Mouse (Mus musculus) embryonic facial prominence, embryonic 12.5 days (tissue): ENCODE measurements at regions not wholly inside any gene's neighbourhood (a gene's known extent, or its start where the extent isn't known, plus 50 kb on each side); places are given as distances from the start of the nearest gene placed in this dataset.
A peak's percentile ranks its signal among the peaks of the same experiment; 100 is the strongest.

Experiments used
- ATAC-seq: fragments of 200-750 bp; cut with Nextera tagmentation; 2 replicates; pipeline ENCODE4 v1.8.0; 2017; ENCODE audit not compliant: insufficient number of reproducible peaks, insufficient read depth, low FRiP score, low TSS enrichment
- H3K27ac ChIP-seq: fragments of 300-500 bp; sonication (generic); 2 replicates; pipeline ENCODE4 v1.5.1; 2016; ENCODE audit warnings: mild to moderate bottlenecking
- H3K27me3 ChIP-seq: fragments of 300-500 bp; sonication (generic); 2 replicates; pipeline ENCODE4 v1.6.1; 2016; ENCODE audit warnings: mild to moderate bottlenecking, moderate library complexity
- H3K36me3 ChIP-seq: fragments of 300-500 bp; sonication (generic); 2 replicates; pipeline ENCODE4 v1.6.1; 2016; ENCODE audit warnings: mild to moderate bottlenecking
- H3K4me1 ChIP-seq: fragments of 300-500 bp; sonication (generic); 2 replicates; pipeline ENCODE4 v1.6.1; 2016
- H3K4me2 ChIP-seq: fragments of 300-500 bp; sonication (generic); replicated peaks from 2 replicates; pipeline ENCODE4 v1.6.1; 2016; ENCODE audit warnings: mild to moderate bottlenecking, moderate library complexity
- H3K4me3 ChIP-seq: fragments of 300-500 bp; sonication (generic); 2 replicates; pipeline ENCODE4 v1.5.1; 2016; ENCODE audit warnings: mild to moderate bottlenecking
- H3K9ac ChIP-seq: fragments of 300-500 bp; sonication (generic); 2 replicates; pipeline ENCODE4 v1.6.1; 2016; ENCODE audit warnings: mild to moderate bottlenecking, moderate library complexity
- H3K9me3 ChIP-seq: fragments of 300-500 bp; sonication (generic); 2 replicates; pipeline ENCODE4 v1.6.1; 2016; ENCODE audit warnings: mild to moderate bottlenecking, moderate library complexity
- WGBS: fragments of 180-500 bp; shearing (Covaris S2); methylation state at CpG from one replicate; pipeline ENCODE4 v1.1.7; 2016; 5-methylcytosine and 5-hydroxymethylcytosine counted together

GRCm38 (mm10) chr9:115602772-115603171 lies 292.6 kb upstream of the Stt3b start:
- ATAC-seq = no peak
- H3K27me3 ChIP-seq = no peaks in the 10 kb centered on the region
- WGBS = 96% methylated on average over 7 of the region's 7 CpGs
- no peaks in the 10 kb centered on the region for H3K36me3 ChIP-seq
- H3K9me3 ChIP-seq = no peaks in the 10 kb centered on the region
- no peak overlapping the region for H3K4me3 ChIP-seq
- H3K4me1 ChIP-seq = no peaks in the 10 kb centered on the region
- H3K27ac ChIP-seq = no peak overlapping the region
- no peak overlapping the region for H3K4me2 ChIP-seq
- no peak overlapping the region for H3K9ac ChIP-seq

GRCm38 (mm10) chr9:115604450-115604849 lies 294.2 kb upstream of the Stt3b start:
- no peak overlapping the region for H3K4me3 ChIP-seq
- ATAC-seq = 0 out of 2 replicates have a peak, but pooled peaks have one; percentile 47
- no peak overlapping the region for H3K4me2 ChIP-seq
- no peak overlapping the region for H3K27ac ChIP-seq
- no peaks in the 10 kb centered on the region for H3K36me3 ChIP-seq
- no peak overlapping the region for H3K9ac ChIP-seq
- no peaks in the 10 kb centered on the region for H3K4me1 ChIP-seq
- H3K9me3 ChIP-seq = no peaks in the 10 kb centered on the region
- no peaks in the 10 kb centered on the region for H3K27me3 ChIP-seq
- WGBS = 71% methylated on average over 3 of the region's 3 CpGs

GRCm38 (mm10) chr9:115604968-115605682 lies 294.9 kb upstream of the Stt3b start:
- ATAC-seq = 0 out of 2 replicates have a peak, but pooled peaks have one; percentile 10
- Histone ChIP-seq H3K27ac (no peak overlapping the region), H3K9ac (no peak overlapping the region), H3K9me3 (no peaks in the 10 kb centered on the region), H3K4me2 (no peak overlapping the region), H3K27me3 (no peaks in the 10 kb centered on the region), H3K4me1 (no peaks in the 10 kb centered on the region), H3K36me3 (no peaks in the 10 kb centered on the region), H3K4me3 (no peak overlapping the region)
- 85% methylated on average over 14 of the region's 14 CpGs for WGBS

GRCm38 (mm10) chr9:115607961-115608360 lies 297.7 kb upstream of the Stt3b start:
- 72% methylated on average over 2 of the region's 2 CpGs for WGBS
- Histone ChIP-seq H3K4me2 (no peak overlapping the region), H3K9me3 (no peaks in the 10 kb centered on the region), H3K9ac (no peak overlapping the region), H3K4me1 (no peaks in the 10 kb centered on the region), H3K27ac (no peak overlapping the region), H3K36me3 (no peaks in the 10 kb centered on the region), H3K27me3 (no peaks in the 10 kb centered on the region), H3K4me3 (no peak overlapping the region)
- ATAC-seq = no peak

GRCm38 (mm10) chr9:115608377-115608776 lies 298.2 kb upstream of the Stt3b start:
- H3K4me1 ChIP-seq = no peaks in the 10 kb centered on the region
- H3K4me3 ChIP-seq = no peak overlapping the region
- H3K9ac ChIP-seq = no peak overlapping the region
- no peak overlapping the region for H3K27ac ChIP-seq
- no peaks in the 10 kb centered on the region for H3K27me3 ChIP-seq
- no peak for ATAC-seq
- no peaks in the 10 kb centered on the region for H3K9me3 ChIP-seq
- no peak overlapping the region for H3K4me2 ChIP-seq
- H3K36me3 ChIP-seq = no peaks in the 10 kb centered on the region
- WGBS = 88% methylated on average over 5 of the region's 5 CpGs

- no peak overlapping the region for H3K27ac ChIP-seq
- ATAC-seq = no peak
- 76% methylated on average over 5 of the region's 5 CpGs for whole genome bisulfite sequencing
Measured at GRCm38 (mm10) chr9:115609904-115610303, 299.4 kb upstream of the Gadl1 start.

GRCm38 (mm10) chr9:115611713-115612112 lies 297.5 kb upstream of the Gadl1 start:
- H3K4me3 ChIP-seq = no peak overlapping the region
- no peak overlapping the region for H3K9ac ChIP-seq
- no peaks in the 10 kb centered on the region for H3K27me3 ChIP-seq
- no peak for ATAC-seq
- no peaks in the 10 kb centered on the region for H3K4me1 ChIP-seq
- no peak overlapping the region for H3K27ac ChIP-seq
- WGBS = 87% methylated on average over 5 of the region's 5 CpGs
- no peaks in the 10 kb centered on the region for H3K9me3 ChIP-seq
- H3K4me2 ChIP-seq = no peak overlapping the region
- H3K36me3 ChIP-seq = no peaks in the 10 kb centered on the region

More at GRCm38 (mm10) chr9:115609904-115610303, 299.4 kb upstream of the Gadl1 start:
- H3K4me2 ChIP-seq = no peak overlapping the region
- H3K4me3 ChIP-seq = no peak overlapping the region
- no peaks in the 10 kb centered on the region for H3K36me3 ChIP-seq
- H3K4me1 ChIP-seq = no peaks in the 10 kb centered on the region
- H3K27me3 ChIP-seq = no peaks in the 10 kb centered on the region
- no peaks in the 10 kb centered on the region for H3K9me3 ChIP-seq
- H3K9ac ChIP-seq = no peak overlapping the region

GRCm38 (mm10) chr9:115612908-115613307 lies 296.3 kb upstream of the Gadl1 start:
- Histone ChIP-seq H3K4me1 (no peaks in the 10 kb centered on the region), H3K9me3 (no peaks in the 10 kb centered on the region), H3K9ac (no peak overlapping the region), H3K4me2 (no peak overlapping the region), H3K4me3 (no peak overlapping the region), H3K36me3 (no peaks in the 10 kb centered on the region), H3K27me3 (no peaks in the 10 kb centered on the region), H3K27ac (no peak overlapping the region)
- 83% methylated on average over 6 of the region's 6 CpGs for WGBS
- ATAC-seq = no peak

- Histone ChIP-seq H3K9ac (no peak overlapping the region), H3K4me1 (no peaks in the 10 kb centered on the region), H3K4me2 (no peak overlapping the region), H3K4me3 (no peak overlapping the region), H3K27ac (no peak overlapping the region), H3K36me3 (no peaks in the 10 kb centered on the region), H3K27me3 (no peaks in the 10 kb centered on the region), H3K9me3 (no peaks in the 10 kb centered on the region)
- 79% methylated on average over 2 of the region's 2 CpGs for WGBS
- no peak for ATAC-seq
Measured at GRCm38 (mm10) chr9:115614007-115614406, 295.2 kb upstream of the Gadl1 start.

GRCm38 (mm10) chr9:115617909-115618308 lies 291.3 kb upstream of the Gadl1 start:
- WGBS = 84% methylated on average over 6 of the region's 6 CpGs
- H3K27ac ChIP-seq = no peak overlapping the region
- H3K4me3 ChIP-seq = no peak overlapping the region
- H3K4me2 ChIP-seq = no peak overlapping the region
- no peaks in the 10 kb centered on the region for H3K36me3 ChIP-seq
- ATAC-seq = no peak
- H3K4me1 ChIP-seq = no peaks in the 10 kb centered on the region
- H3K9me3 ChIP-seq = no peaks in the 10 kb centered on the region
- no peaks in the 10 kb centered on the region for H3K27me3 ChIP-seq
- H3K9ac ChIP-seq = no peak overlapping the region

- Histone ChIP-seq H3K4me3 (no peak overlapping the region), H3K27me3 (no peaks in the 10 kb centered on the region), H3K36me3 (no peaks in the 10 kb centered on the region), H3K4me1 (peaks cover 16% of the 10 kb centered on the region; the same call in 1 of the 2 replicates), H3K9me3 (no peaks in the 10 kb centered on the region), H3K4me2 (no peak overlapping the region), H3K27ac (no peak overlapping the region), H3K9ac (no peak overlapping the region)
- ATAC-seq = no peak
- WGBS = 28% methylated on average over 5 of the region's 5 CpGs
Measured at GRCm38 (mm10) chr9:115623948-115624347, 285.3 kb upstream of the Gadl1 start.

- H3K4me2 ChIP-seq = no peak overlapping the region
- H3K4me3 ChIP-seq = no peak overlapping the region
- no peaks in the 10 kb centered on the region for H3K27me3 ChIP-seq
- peaks cover 16% of the 10 kb centered on the region; the same call in 1 of the 2 replicates for H3K4me1 ChIP-seq
- WGBS = 79% methylated on average over 15 of the region's 15 CpGs
- H3K27ac ChIP-seq = no peak overlapping the region
- no peak overlapping the region for H3K9ac ChIP-seq
- no peak for ATAC-seq
- no peaks in the 10 kb centered on the region for H3K36me3 ChIP-seq
- no peaks in the 10 kb centered on the region for H3K9me3 ChIP-seq
Measured at GRCm38 (mm10) chr9:115624721-115625496, 284.3 kb upstream of the Gadl1 start.
